Mouse (Mus musculus): ENCODE data around the gene Acbd4. TPM values are rescaled to one million over a fixed set of nuclear protein-coding genes. Genes with fewer than 3 reads are reported as not detected.

The Acbd4 gene
- total and polyA plus RNA-seq, 3 experiments, result 16.6 to 18.3 TPM; not detected in 1

DNA sequence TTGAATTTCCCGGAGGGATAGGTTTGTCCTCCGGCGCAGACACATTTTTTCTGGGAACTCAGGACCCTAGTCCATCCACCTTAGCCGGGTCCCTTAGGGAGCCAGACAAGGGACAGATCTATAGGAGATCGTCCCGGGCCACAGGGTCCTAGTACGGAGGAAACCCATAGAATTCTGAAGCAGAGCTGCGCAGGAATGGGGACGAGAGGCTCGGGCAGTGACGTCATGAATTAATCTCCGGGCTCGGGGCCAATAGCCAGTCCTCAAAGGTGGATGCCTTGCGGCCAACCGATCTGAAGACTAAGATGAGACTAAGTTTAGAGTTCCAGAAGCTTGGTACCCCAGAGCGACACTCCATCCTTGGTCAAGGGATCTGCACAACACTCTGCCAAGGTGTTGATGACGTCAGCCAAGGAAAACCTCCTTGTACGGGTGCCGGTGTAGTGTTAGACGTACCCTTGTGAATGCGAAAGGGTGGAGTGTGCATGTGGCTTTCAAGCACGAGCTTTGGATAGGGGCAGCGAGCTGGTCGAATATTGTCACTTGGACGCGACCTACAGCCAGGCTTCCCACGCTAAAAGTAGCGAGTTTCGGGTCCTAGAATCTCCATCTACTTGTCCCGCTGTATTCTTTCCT lies 502 bp downstream of the Acbd4 start (continued):
- TF ChIP-seq NRF1 (IDR thresholded peaks at IDR 0.05; ENCODE audit: insufficient read depth, low read depth, low read length, poor library complexity, severe bottlenecking) (peak; percentile 41; the same call in 1 of the 2 replicates), POLR2AphosphoS2 (IDR thresholded peaks at IDR 0.05; ENCODE audit: low read length) (no peak), ZNF384 (IDR thresholded peaks at IDR 0.05; ENCODE audit: low read depth, low read length) (0 out of 2 replicates have a peak, but pooled peaks have one; percentile 8), MYB (IDR thresholded peaks at IDR 0.05; ENCODE audit: low read depth, low read length) (no peak)

GRCm38 (mm10) chr11:103102725-103103349 lies 1.4 kb downstream of the Acbd4 start:
- H3K4me1 ChIP-seq (ENCODE audit: control insufficient read depth in 1 of 2, insufficient read depth in 2 of 2, low read length in 2 of 2), result peaks cover 9 to 20% of the 10 kb centered on the region in 2 experiments
- peak; percentile 99 for DNase-seq (ENCODE audit: low read depth, low spot score)
- H3K27ac ChIP-seq (ENCODE audit: control insufficient read depth, low read depth, low read length), result peak overlapping the region; percentile 39
- H3K9ac ChIP-seq (ENCODE audit: control insufficient read depth, low read depth, low read length, poor library complexity, severe bottlenecking), result peak overlapping the region; percentile 63
- no peaks in the 10 kb centered on the region; the same call in 1 of the 2 replicates for H3K79me2 ChIP-seq (ENCODE audit: control insufficient read depth, insufficient read depth, low read length, poor library complexity)
- H3K9me3 ChIP-seq (replicated peaks; ENCODE audit: insufficient read depth, low read length), result no peaks in the 10 kb centered on the region
- H3K36me3 ChIP-seq (ENCODE audit: control insufficient read depth in 1 of 2, insufficient read depth in 2 of 2, low read length in 2 of 2), result peaks cover 0 to 9% of the 10 kb centered on the region in 2 experiments; a peak in 2 of 4 replicates
- H3K4me3 ChIP-seq (ENCODE audit: control insufficient read depth in 1 of 2, insufficient read depth in 1 of 2, low read depth in 2 of 2, low read length in 2 of 2), result peak overlapping the region; percentile 59 to 80
- no peaks in the 10 kb centered on the region for H3K27me3 ChIP-seq (ENCODE audit: control insufficient read depth in 1 of 2, insufficient read depth in 2 of 2, low read length in 2 of 2)
- TF ChIP-seq NRF1 (IDR thresholded peaks at IDR 0.05; ENCODE audit: insufficient read depth, low read depth, low read length, poor library complexity, severe bottlenecking), result 0 out of 2 replicates have a peak, but pooled peaks have one; percentile 16
- peak; percentile 72 for TF ChIP-seq ETS1 (IDR thresholded peaks at IDR 0.05; ENCODE audit: low read depth, low read length)
- TF ChIP-seq CHD2 (IDR thresholded peaks at IDR 0.05; ENCODE audit: low read length), result no peak; the same call in 1 of the 2 replicates
- TF ChIP-seq ZKSCAN1 (IDR thresholded peaks at IDR 0.05; ENCODE audit: low read depth, low read length), result no peak
- TF ChIP-seq NELFE (IDR thresholded peaks at IDR 0.05; ENCODE audit: low read depth, low read length), result peak; percentile 67
- TF ChIP-seq UBTF (IDR thresholded peaks at IDR 0.05; ENCODE audit: borderline replicate concordance, insufficient read depth, low read depth, low read length), result no peak
- TF ChIP-seq SMC3 (IDR thresholded peaks at IDR 0.05; ENCODE audit: low read depth, low read length), result peak; percentile 100
- TF ChIP-seq GABPA (IDR thresholded peaks at IDR 0.05; ENCODE audit: low read depth, low read length), result no peak
- TF ChIP-seq CTCF (IDR thresholded peaks at IDR 0.05 in 2 of 3, conservative IDR thresholded peaks at IDR 0.05 in 1 of 3; ENCODE audit: control insufficient read depth in 1 of 3, insufficient read depth in 1 of 3, low read depth in 2 of 3, low read length in 3 of 3, poor library complexity in 1 of 3, severe bottlenecking in 1 of 3), result peak in 2 of 3 experiments; percentile 95 to 100; a peak in 5 of 6 replicates
- no peak; the same call in 1 of the 2 replicates for TF ChIP-seq MXI1 (IDR thresholded peaks at IDR 0.05; ENCODE audit: low read depth, low read length)
- TF ChIP-seq TAL1 (IDR thresholded peaks at IDR 0.05; ENCODE audit: low read length), result no peak
- TF ChIP-seq EP300 (IDR thresholded peaks at IDR 0.05; ENCODE audit: low read depth in 1 of 2, low read length in 2 of 2), result peak in 1 of 2 experiments; percentile 64; a peak in 2 of 4 replicates
- peak; percentile 92; the same call in 1 of the 2 replicates for TF ChIP-seq MAZ (IDR thresholded peaks at IDR 0.05; ENCODE audit: low read depth, low read length)
- no peak; the same call in 1 of the 2 replicates for TF ChIP-seq TBP (IDR thresholded peaks at IDR 0.05; ENCODE audit: low read depth, low read length)
- TF ChIP-seq USF2 (IDR thresholded peaks at IDR 0.05; ENCODE audit: borderline replicate concordance in 1 of 2, insufficient read depth in 1 of 2, low read depth in 1 of 2, low read length in 2 of 2), result no peak
- TF ChIP-seq ELF1 (IDR thresholded peaks at IDR 0.05; ENCODE audit: low read depth, low read length), result peak; percentile 49; the same call in 1 of the 2 replicates
- peak; percentile 96 for TF ChIP-seq ZC3H11A (IDR thresholded peaks at IDR 0.05; ENCODE audit: low read depth, low read length)
- no peak for TF ChIP-seq KAT2A (conservative IDR thresholded peaks at IDR 0.05; ENCODE audit: low read depth, low read length)
- TF ChIP-seq POLR2AphosphoS2 (IDR thresholded peaks at IDR 0.05; ENCODE audit: low read length), result peak; percentile 77
- peak; percentile 92 for TF ChIP-seq SIN3A (IDR thresholded peaks at IDR 0.05; ENCODE audit: low read length)
- TF ChIP-seq MAFK (IDR thresholded peaks at IDR 0.05; ENCODE audit: borderline replicate concordance, low read depth, low read length), result no peak
- peak; percentile 81 for TF ChIP-seq ZNF384 (IDR thresholded peaks at IDR 0.05; ENCODE audit: low read depth, low read length)
- peak; percentile 44; the same call in 1 of the 2 replicates for TF ChIP-seq MAX (IDR thresholded peaks at IDR 0.05; ENCODE audit: low read length)
- TF ChIP-seq POLR2AphosphoS5 (IDR thresholded peaks at IDR 0.05; ENCODE audit: borderline replicate concordance, low read depth, low read length), result peak; percentile 63; the same call in 1 of the 2 replicates
- peak; percentile 78 for TF ChIP-seq HCFC1 (IDR thresholded peaks at IDR 0.05; ENCODE audit: low read depth, low read length)
- peak; percentile 60; the same call in 1 of the 2 replicates for TF ChIP-seq MYC (IDR thresholded peaks at IDR 0.05; ENCODE audit: low read depth, low read length)
- TF ChIP-seq TCF12 (IDR thresholded peaks at IDR 0.05; ENCODE audit: low read depth, low read length), result peak; percentile 49; the same call in 1 of the 2 replicates
- peak; percentile 46; the same call in 1 of the 2 replicates for TF ChIP-seq RCOR1 (IDR thresholded peaks at IDR 0.05; ENCODE audit: low read depth, low read length)
- no peak for TF ChIP-seq MYB (IDR thresholded peaks at IDR 0.05; ENCODE audit: low read depth, low read length)
- no peak for TF ChIP-seq MEF2A (IDR thresholded peaks at IDR 0.05; ENCODE audit: extremely low read depth, insufficient replicate concordance, low read depth, low read length, poor library complexity, severe bottlenecking)

Measured in MEL (cell line).